Mouse (Mus musculus): ENCODE measurements at regions not wholly inside any gene's neighbourhood (a gene's known extent, or its start where the extent isn't known, plus 50 kb on each side); places are given as distances from the start of the nearest gene placed in this dataset.

DNA sequence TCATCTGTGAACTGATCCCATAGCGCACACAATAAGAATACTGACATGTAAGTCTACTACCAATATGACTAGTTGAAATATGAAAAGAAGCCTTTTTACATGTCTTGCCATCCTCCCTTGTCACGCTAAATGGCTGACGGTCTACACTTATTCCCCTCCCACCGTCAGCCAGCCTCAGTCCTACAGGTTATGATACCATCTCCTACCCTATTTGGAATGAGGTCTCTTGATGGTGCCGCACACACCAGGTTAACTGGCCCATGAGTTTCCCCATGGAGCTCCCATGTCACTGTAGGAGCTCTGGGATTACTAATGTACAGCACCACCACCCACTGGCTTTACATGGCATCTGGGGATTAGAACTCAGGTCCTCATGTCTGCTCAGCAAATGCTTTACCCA is 60.0 kb upstream of the Synm start:
- intact Hi-C loops (cut with DNase I; ENCODE audit: low total_unique reads), result no loop called here
- DNase-seq, result no peak

DNA sequence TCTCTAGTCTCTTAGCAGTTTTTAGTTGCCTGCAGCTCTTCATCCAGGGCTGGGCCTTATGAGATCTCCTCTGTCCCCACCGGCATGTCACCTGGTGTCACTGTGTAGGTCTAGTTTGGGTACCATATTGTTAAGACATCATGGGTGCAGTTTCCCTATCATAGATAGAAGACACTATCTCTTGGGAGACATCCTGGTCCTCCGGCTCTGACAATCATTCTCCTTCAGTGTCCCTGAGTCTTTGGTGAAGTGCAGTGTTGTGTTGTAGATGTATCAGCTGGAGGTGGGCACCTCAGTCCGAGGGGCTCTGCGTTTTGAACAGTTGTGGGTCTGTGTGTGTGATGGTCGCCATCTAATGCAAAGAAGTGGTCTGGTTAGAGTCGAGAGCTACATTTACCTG is 58.0 kb upstream of the Synm start:
- no peak for DNase-seq
- intact Hi-C loops (cut with DNase I; ENCODE audit: low total_unique reads), result no loop called here

DNA sequence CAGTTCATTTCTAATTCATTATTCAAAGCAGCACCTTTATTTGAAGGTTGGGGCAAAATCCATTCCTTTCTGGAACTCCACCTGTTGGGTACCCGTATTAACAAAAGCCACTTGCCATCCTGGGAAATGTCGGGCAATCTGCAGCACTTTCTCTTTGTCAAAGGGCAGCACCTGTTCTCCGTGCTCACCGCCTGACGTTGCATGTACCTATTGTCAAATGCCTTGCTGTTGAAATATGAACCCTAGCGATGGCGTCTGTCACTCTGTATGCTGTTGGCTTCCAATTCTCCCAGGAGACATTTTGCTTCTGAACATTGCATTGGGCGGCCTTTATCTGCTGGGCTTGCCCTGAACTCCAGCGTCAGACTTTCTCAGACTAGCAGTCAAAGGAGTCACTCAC is 55.3 kb upstream of the Synm start:
- intact Hi-C loops (cut with DNase I; ENCODE audit: low total_unique reads), result no loop called here
- DNase-seq, result no peak

All from gastrocnemius, postnatal 14 days (tissue).